Mouse (Mus musculus) embryonic facial prominence, embryonic 10.5 days (tissue): Measurements from ENCODE around the gene Tom1l2. TPM values are rescaled to one million over a fixed set of nuclear protein-coding genes. Genes with fewer than 3 reads are reported as not detected.

Source experiments
- DNase-seq: peaks from one replicate; pipeline ENCODE4 v3.0.0-alpha.2; 2017; ENCODE audit warnings: low spot score
- H3K27ac ChIP-seq: fragments of 300-500 bp; sonication (generic); replicated peaks from 2 replicates; pipeline ENCODE4 v1.5.1; 2016; ENCODE audit warnings: mild to moderate bottlenecking
- H3K27me3 ChIP-seq: fragments of 300-500 bp; sonication (generic); replicated peaks from 2 replicates; pipeline ENCODE4 v1.6.1; 2016; ENCODE audit warnings: low read depth, mild to moderate bottlenecking; ENCODE audit not compliant: poor library complexity, severe bottlenecking
- H3K36me3 ChIP-seq: fragments of 300-500 bp; sonication (generic); replicated peaks from 2 replicates; pipeline ENCODE4 v1.6.1; 2016; ENCODE audit warnings: mild to moderate bottlenecking, moderate library complexity
- H3K4me1 ChIP-seq: fragments of 300-500 bp; sonication (generic); 2 replicates; pipeline ENCODE4 v1.6.1; 2016
- H3K4me3 ChIP-seq: fragments of 300-500 bp; sonication (generic); 2 replicates; pipeline ENCODE4 v1.5.1; 2016; ENCODE audit warnings: mild to moderate bottlenecking, moderate library complexity
- H3K9me3 ChIP-seq: fragments of 300-500 bp; sonication (generic); 2 replicates; pipeline ENCODE4 v1.6.1; 2016; ENCODE audit warnings: mild to moderate bottlenecking
- WGBS: fragments of 180-500 bp; shearing (Covaris S2); methylation state at CpG from one replicate; pipeline ENCODE4 v1.1.7; 2016; 5-methylcytosine and 5-hydroxymethylcytosine counted together
- polyA plus RNA-seq: library from polyadenylated mRNA; unstranded; fragments of >200 nt; fragmentation: Nextera tagmentation; extraction: Ambion mirVana; gene quantifications from 2 replicates; pipeline ENCODE4 v1.2.1, GENCODE M21; 2016

Gene Tom1l2
- polyA plus RNA-seq, 1 experiment from 2014 or later, result 20.4 TPM

DNA sequence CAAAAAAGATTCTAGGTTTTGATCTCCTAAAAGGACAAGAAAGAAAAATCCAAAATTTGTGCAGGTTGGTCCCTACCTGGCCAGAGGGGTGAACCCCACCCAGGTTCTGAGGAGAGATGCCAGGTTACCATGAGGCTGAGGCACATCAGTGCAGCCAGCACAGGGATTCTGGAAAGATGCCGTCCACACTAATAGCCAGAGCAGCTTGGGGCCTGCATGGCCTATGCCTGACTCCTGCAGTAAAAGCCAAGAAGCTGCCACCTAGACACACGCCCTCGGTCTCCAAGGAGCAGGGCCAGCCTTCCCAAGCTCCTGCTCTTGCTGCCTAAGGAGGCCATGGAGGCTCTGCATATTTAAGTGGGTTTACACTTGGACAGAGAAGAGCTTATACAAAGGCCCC lies 121.4 kb downstream of the Tom1l2 start:
- no peak for DNase-seq
- Histone ChIP-seq H3K27ac (no peak overlapping the region), H3K36me3 (peaks cover 7% of the 10 kb centered on the region; the same call in 1 of the 2 replicates), H3K4me1 (peaks cover 55% of the 10 kb centered on the region), H3K4me3 (no peak overlapping the region), H3K9me3 (no peaks in the 10 kb centered on the region), H3K27me3 (no peaks in the 10 kb centered on the region)
- 79% methylated on average over 3 of the region's 3 CpGs for WGBS

- DNase-seq, result no peak
- Histone ChIP-seq H3K4me3 (no peak overlapping the region), H3K27ac (peak overlapping the region; percentile 46), H3K36me3 (peaks cover 7% of the 10 kb centered on the region; the same call in 1 of the 2 replicates), H3K4me1 (peaks cover 55% of the 10 kb centered on the region), H3K27me3 (no peaks in the 10 kb centered on the region), H3K9me3 (no peaks in the 10 kb centered on the region)
- WGBS, result 88% methylated on average over 7 of the region's 7 CpGs
These were observed 122.2 kb downstream of the Tom1l2 start for GRCm38 (mm10) chr11:60230512-60230911.

DNA sequence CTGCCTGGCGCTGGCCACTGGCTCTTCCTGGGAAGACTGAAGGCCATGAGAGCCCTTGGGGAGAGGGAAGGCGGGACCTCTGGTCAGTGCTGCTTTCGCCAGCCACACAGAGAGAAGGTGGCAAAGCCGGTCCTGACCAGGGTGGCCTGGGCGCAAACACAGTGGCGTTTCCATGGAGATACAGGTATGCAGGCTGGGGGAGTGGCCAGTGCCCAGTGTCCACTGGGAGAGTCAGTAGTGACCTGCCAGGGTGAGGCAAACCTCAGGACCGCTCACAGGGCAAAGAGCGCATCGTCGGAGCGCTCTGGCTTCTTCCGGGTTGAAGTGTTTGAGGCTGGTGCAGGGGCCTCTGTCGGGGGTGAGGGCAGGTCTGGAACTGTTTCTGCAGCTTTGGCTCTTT lies 122.9 kb downstream of the Tom1l2 start:
- Histone ChIP-seq H3K4me1 (peaks cover 55% of the 10 kb centered on the region), H3K9me3 (no peaks in the 10 kb centered on the region), H3K27ac (peak overlapping the region; percentile 46; the same call in 1 of the 2 replicates), H3K4me3 (no peak overlapping the region), H3K36me3 (peaks cover 4% of the 10 kb centered on the region; the same call in 1 of the 2 replicates), H3K27me3 (no peaks in the 10 kb centered on the region)
- WGBS, result 66% methylated on average over 13 of the region's 13 CpGs
- peak; percentile 39 for DNase-seq

GRCm38 (mm10) chr11:60228525-60228924 lies 124.2 kb downstream of the Tom1l2 start:
- H3K4me1 ChIP-seq, result peaks cover 58% of the 10 kb centered on the region

DNA sequence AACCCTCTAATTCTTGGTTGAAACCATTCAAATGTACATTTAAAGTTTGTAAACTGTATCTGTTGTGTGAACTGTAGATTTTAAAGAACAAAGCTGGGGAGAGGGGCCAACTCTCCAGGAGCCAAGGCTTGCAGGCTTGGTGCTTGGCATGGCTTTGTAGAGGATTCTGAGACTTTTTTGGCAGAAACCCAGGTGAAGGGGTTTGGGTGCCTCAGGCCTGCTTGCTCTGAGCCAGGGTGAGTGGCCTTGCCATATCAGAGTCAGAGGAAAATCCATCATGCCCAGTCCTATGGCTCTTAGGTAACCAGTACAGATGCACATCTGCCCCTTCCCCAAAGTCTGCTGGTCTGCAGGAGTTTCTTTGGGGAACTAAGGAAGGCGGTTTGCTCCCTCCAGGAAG lies 126.8 kb downstream of the Tom1l2 start:
- 69% methylated on average over 1 of the region's 1 CpGs for WGBS
- peaks cover 4% of the 10 kb centered on the region; the same call in 1 of the 2 replicates for H3K36me3 ChIP-seq
- no peak overlapping the region for H3K27ac ChIP-seq
- H3K27me3 ChIP-seq, result peaks cover 4% of the 10 kb centered on the region; the same call in 1 of the 2 replicates
- peaks cover 63% of the 10 kb centered on the region for H3K4me1 ChIP-seq
- H3K4me3 ChIP-seq, result no peak overlapping the region
- no peak for DNase-seq
- no peaks in the 10 kb centered on the region for H3K9me3 ChIP-seq

More at GRCm38 (mm10) chr11:60228525-60228924, 124.2 kb downstream of the Tom1l2 start:
- H3K27ac ChIP-seq, result no peak overlapping the region
- DNase-seq, result no peak
- no peak overlapping the region for H3K4me3 ChIP-seq
- H3K27me3 ChIP-seq, result no peaks in the 10 kb centered on the region
- 71% methylated on average over 3 of the region's 3 CpGs for WGBS
- H3K36me3 ChIP-seq, result peaks cover 4% of the 10 kb centered on the region; the same call in 1 of the 2 replicates
- H3K9me3 ChIP-seq, result no peaks in the 10 kb centered on the region

GRCm38 (mm10) chr11:60224676-60225075 lies 128.0 kb downstream of the Tom1l2 start:
- WGBS, result 52% methylated on average over 4 of the region's 4 CpGs
- H3K4me3 ChIP-seq, result no peak overlapping the region
- DNase-seq, result no peak
- H3K36me3 ChIP-seq, result peaks cover 2% of the 10 kb centered on the region; the same call in 1 of the 2 replicates
- H3K9me3 ChIP-seq, result no peaks in the 10 kb centered on the region
- peak overlapping the region; percentile 16; the same call in 1 of the 2 replicates for H3K27ac ChIP-seq
- peaks cover 64% of the 10 kb centered on the region for H3K4me1 ChIP-seq
- peaks cover 4% of the 10 kb centered on the region; the same call in 1 of the 2 replicates for H3K27me3 ChIP-seq

- H3K4me3 ChIP-seq, result peak within 1 kb of the TSS; percentile 58
- DNase-seq, result peak; percentile 91
- peaks cover 61% of the 10 kb centered on the region for H3K4me1 ChIP-seq
- peak within 1 kb of the TSS; percentile 75 for H3K27ac ChIP-seq
- H3K9me3 ChIP-seq, result no peaks in the 10 kb centered on the region
- H3K36me3 ChIP-seq, result peaks cover 13% of the 10 kb centered on the region
- H3K27me3 ChIP-seq, result peaks cover 4% of the 10 kb centered on the region; the same call in 1 of the 2 replicates
- WGBS, result 6% methylated on average over 46 of the region's 46 CpGs
These were observed 130.1 kb downstream of the Tom1l2 start, which contains the start of gene Srebf1 for GRCm38 (mm10) chr11:60222469-60223236. Gene Srebf1 (minus strand): TSS chr11:60222581.

GRCm38 (mm10) chr11:60222085-60222468 lies 130.6 kb downstream of the Tom1l2 start:
- peaks cover 61% of the 10 kb centered on the region for H3K4me1 ChIP-seq
- WGBS, result 46% methylated on average over 3 of the region's 3 CpGs
- DNase-seq, result no peak
- H3K4me3 ChIP-seq, result peak overlapping the region; percentile 58
- no peaks in the 10 kb centered on the region for H3K9me3 ChIP-seq
- peaks cover 19% of the 10 kb centered on the region for H3K36me3 ChIP-seq
- peak overlapping the region; percentile 75 for H3K27ac ChIP-seq
- peaks cover 4% of the 10 kb centered on the region; the same call in 1 of the 2 replicates for H3K27me3 ChIP-seq

- DNase-seq, result no peak
- 82% methylated on average over 6 of the region's 6 CpGs for WGBS
- peaks cover 4% of the 10 kb centered on the region; the same call in 1 of the 2 replicates for H3K27me3 ChIP-seq
- H3K4me3 ChIP-seq, result no peak overlapping the region
- peaks cover 61% of the 10 kb centered on the region for H3K4me1 ChIP-seq
- H3K9me3 ChIP-seq, result no peaks in the 10 kb centered on the region
- peaks cover 22% of the 10 kb centered on the region for H3K36me3 ChIP-seq
- 0 out of 2 replicates have a peak overlapping the region, but pooled peaks have one; percentile 48 for H3K27ac ChIP-seq
These were observed 131.3 kb downstream of the Tom1l2 start for GRCm38 (mm10) chr11:60221425-60221824.

- WGBS, result under 1% methylated on average over 46 of the region's 46 CpGs
- peak; percentile 95 for DNase-seq
- H3K27me3 ChIP-seq, result peaks cover 4% of the 10 kb centered on the region; the same call in 1 of the 2 replicates
- H3K4me1 ChIP-seq, result peaks cover 72% of the 10 kb centered on the region
- H3K27ac ChIP-seq, result peak overlapping the region; percentile 96
- H3K4me3 ChIP-seq, result peak overlapping the region; percentile 79
- no peaks in the 10 kb centered on the region for H3K9me3 ChIP-seq
- H3K36me3 ChIP-seq, result peaks cover 27% of the 10 kb centered on the region
These were observed 132.4 kb downstream of the Tom1l2 start for GRCm38 (mm10) chr11:60220291-60220804.

DNA sequence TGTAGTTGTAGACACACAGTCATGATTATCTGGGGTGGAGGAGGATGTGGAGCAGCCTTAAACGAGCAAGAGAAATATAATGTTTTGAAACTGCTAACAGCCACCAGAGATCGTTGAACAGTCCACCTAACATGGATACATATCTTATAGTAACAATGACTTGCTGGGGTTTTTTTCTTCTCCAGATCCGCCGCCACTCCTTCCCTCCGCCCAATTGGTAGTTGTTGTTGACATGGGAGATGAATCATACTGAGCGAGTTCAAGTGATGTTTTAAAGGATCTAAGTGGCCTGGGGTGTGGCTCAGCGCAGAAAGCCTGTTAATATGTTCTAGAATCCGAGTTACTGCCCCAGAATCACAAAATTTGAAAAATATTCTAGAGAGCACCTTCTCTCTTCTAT lies 133.1 kb downstream of the Tom1l2 start:
- no peaks in the 10 kb centered on the region for H3K9me3 ChIP-seq
- H3K4me1 ChIP-seq, result peaks cover 72% of the 10 kb centered on the region
- H3K36me3 ChIP-seq, result peaks cover 28% of the 10 kb centered on the region
- H3K27me3 ChIP-seq, result peaks cover 4% of the 10 kb centered on the region; the same call in 1 of the 2 replicates
- peak overlapping the region; percentile 79 for H3K4me3 ChIP-seq
- no peak for DNase-seq
- H3K27ac ChIP-seq, result peak overlapping the region; percentile 96
- 55% methylated on average over 8 of the region's 8 CpGs for WGBS

DNA sequence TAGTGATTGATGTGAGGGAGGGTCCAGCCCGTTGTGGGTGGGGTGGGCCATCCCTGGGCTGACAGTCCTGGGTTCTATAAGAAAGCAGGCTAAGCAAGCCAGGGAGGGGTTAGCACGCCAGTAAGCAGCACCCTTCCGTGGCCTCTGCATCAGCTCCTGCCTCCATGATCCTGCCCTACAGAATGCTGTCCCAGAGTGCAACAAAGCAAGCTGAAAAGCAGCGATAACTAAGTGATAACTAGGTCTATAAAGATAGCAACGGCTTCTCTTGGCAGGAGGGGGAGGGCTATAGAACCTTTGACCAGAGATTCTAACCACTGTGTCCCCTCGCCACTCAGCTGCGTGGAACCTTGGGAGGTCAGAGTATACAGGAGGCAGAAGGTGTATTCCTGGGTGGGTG lies 135.2 kb downstream of the Tom1l2 start:
- peaks cover 28% of the 10 kb centered on the region for H3K36me3 ChIP-seq
- WGBS, result 92% methylated on average over 7 of the region's 7 CpGs
- peaks cover 4% of the 10 kb centered on the region; the same call in 1 of the 2 replicates for H3K27me3 ChIP-seq
- no peaks in the 10 kb centered on the region for H3K9me3 ChIP-seq
- peaks cover 73% of the 10 kb centered on the region for H3K4me1 ChIP-seq
- H3K4me3 ChIP-seq, result no peak overlapping the region
- no peak for DNase-seq
- H3K27ac ChIP-seq, result no peak overlapping the region
